Mouse (Mus musculus): Measurements from ENCODE around the gene Rdm1.
"Not testable (repeated sequence)": the region's sequence is repeated elsewhere in the genome, so short reads cannot be mapped to it uniquely, and the experiment has no call there.

The Rdm1 gene

DNA sequence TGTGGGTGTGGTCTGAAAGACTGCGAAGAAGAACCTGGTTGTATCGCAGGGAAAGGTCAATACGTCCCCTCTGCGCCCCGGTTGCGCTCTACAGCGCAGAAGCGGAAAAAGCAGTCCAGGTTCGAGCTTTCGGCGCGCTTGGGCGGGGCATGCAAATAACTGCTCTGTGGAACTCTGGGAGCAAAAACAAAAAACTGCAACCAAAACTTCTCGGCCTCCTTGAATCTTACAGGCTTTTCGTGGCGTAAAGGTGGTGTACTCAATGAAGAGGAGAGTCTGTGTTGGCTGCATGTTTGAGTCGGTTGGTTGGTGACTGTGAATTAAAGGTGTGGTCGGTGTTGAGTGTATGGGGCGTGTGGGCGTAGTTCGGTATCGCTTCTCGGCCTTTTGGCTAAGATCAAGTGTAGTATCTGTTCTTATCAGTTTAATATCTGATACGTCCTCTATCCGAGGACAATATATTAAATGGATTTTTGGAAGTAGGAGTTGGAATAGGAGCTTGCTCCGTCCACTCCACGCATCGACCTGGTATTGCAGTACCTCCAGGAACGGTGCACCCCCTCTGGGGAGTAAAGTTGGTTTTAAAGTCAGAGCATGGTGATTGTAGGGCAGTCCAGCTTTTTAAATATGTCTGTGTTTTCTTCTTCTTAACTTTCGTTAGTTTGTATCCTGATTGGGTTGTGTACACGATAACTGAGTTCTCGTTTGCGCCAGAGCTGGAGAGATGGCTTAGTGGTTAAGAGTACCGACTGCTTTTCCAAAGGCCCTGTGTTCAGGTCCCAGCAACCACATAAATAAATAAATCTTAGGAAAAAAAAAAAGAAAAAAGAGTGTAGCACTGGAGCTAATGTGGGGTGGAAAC is at the start of gene Rdm1:
TSS of gene Rdm1 (plus strand) at position 201 of the 862 bp plus-strand sequence.
- peak; percentile 80 for DNase-seq (ENCODE audit: low read depth)

DNA sequence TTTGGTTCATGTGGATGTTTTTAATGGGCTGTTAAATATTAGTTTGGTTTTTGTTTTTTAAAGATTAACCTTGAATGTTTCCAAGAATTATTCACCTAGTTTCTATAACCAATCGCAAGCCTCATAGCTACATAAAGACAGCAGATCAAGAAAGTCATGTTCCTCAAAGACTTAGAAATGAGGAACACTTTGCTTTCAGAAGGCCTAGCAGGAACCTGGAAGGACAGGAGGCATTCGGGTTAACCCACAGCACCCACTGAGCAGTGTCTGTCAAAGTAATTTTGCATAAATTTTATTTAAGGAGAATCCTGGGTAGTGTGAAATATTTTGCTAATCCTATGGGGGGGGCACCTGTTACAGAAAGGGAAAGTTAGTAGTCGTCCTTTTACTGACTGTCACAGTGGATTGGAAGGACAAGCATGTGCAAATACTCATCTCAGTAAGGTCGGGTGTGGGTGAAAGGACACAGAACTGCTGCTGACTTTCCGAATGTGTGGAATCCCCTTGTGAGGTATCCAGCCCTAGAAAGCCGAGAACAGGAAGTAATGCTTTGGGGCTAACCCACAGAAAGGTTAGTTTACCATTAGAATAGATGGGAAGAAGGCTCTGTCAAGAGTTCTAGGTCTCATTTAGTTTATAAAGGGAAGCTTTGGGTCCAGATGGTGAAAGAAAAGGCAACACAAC is 45.8 kb upstream of the Rdm1 start:
- no peak for DNase-seq (ENCODE audit: low read depth)

DNA sequence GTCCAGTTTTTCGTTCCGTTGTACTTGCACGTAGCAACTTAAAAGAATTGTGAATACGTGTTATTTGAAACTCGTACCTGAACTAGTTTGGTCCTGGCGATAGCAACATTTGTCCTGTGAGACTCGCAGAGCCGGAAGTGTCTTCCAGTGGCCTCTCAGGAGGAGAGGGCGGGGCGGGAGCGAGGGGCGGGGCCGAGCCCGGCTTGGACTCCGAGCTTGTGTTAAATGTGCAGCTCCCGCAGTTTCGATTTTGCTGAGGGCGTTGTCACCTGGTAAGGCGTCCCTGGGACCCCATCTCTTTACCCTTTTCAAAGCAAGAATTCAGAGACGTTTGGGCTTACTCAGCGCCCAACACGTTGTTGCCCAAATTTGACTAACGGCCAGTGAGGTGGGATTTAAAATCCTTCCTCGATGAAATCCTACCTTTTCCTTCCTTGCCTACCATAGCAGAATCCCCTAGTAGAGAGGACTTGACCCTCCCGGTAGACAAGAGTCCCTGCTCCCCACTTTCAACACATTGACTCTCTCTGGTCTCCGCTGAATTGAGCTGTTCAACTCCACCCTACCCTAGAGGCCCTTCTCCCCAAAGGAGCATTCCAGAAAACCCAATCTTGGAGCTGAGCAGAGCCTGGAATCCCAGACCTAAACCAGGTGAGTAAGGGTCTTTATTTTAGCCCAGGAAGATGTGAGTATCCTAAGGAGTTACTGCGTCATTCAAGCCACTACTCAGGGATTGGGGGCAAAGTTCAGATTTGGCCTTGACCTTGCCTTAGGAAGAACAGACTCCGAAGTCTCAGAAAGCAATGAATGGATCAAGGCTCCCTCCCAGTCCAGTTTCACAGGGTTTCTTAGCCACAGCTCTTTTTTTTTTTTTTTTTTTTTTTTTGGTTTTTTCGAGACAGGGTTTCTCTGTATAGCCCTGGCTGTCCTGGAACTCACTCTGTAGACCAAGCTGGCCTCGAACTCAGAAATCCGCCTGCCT is 44.6 kb upstream of the Rdm1 start, which contains the start of gene Tmem106a:
TSS of gene Tmem106a (plus strand) at position 189 of the 982 bp plus-strand sequence.
- DNase-seq (ENCODE audit: low read depth): peak; percentile 73

- DNase-seq (ENCODE audit: low read depth): no peak
These were observed 43.8 kb upstream of the Rdm1 start for GRCm38 (mm10) chr11:101583205-101583604.

- not testable (repeated sequence) for DNase-seq (ENCODE audit: low read depth)
These were observed 42.0 kb upstream of the Rdm1 start for GRCm38 (mm10) chr11:101585031-101585430.

GRCm38 (mm10) chr11:101585805-101586204 is 41.2 kb upstream of the Rdm1 start:
- no peak for DNase-seq (ENCODE audit: low read depth)

DNA sequence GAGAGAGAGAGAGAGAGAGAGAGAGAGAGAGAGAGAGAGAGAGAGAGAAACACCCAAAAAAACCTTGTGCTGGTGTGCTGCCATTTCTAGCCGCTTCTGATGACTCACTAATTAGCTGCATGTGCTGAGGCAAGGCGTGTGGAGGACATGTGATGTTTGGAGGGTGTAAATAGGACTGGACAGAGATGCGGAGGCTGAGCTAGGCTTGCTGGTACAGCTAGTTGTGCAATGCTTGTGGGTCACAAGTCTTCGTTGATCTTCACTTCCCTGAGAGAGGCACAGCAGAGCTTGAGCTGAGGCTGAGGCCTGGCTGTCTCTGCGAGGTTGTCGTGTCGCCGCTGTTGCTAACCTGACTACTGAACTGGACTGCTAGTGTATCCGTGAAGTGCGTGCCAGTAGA is 39.3 kb upstream of the Rdm1 start:
- DNase-seq (ENCODE audit: low read depth): no peak

DNA sequence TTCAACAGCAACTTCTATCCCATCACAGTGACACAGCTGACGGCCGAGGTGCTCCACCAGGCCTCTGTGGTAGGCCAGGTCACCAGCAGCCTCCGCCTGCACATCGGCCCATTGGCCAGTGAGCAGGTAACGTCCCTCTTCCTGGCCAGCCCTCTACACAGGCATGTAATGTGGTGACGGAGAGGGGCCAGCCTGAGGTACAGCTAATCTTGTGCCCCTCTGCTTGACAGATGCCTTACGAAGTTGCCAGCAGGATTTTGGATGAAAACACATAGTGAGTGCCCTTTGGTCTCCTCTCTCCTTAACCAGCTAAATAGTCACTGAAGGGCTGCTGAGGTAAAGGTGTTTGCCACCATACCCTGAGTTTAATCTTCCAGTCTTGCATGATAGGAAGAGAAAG is 38.1 kb upstream of the Rdm1 start:
- DNase-seq (ENCODE audit: low read depth): no peak

DNA sequence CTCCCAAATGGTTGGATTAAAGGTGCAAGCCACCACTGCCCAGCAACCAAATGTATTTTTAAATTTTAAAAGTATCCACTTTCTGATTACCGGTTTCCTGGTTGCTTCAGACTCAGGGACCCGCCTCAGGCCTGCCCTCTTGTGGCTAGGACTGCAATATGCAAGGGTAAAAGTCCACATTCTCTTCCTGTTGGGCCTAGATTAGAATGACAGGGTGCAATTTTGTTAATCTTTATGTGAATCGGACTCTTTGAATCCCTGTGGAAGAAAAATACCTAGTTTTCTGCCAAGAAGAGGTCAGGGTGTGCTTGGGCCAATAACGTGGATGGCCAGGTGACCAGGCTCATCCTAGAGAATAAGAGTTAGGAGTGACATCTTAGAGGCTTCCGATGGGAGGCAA is 37.6 kb upstream of the Rdm1 start:
- peak; percentile 69 for DNase-seq (ENCODE audit: low read depth)

DNA sequence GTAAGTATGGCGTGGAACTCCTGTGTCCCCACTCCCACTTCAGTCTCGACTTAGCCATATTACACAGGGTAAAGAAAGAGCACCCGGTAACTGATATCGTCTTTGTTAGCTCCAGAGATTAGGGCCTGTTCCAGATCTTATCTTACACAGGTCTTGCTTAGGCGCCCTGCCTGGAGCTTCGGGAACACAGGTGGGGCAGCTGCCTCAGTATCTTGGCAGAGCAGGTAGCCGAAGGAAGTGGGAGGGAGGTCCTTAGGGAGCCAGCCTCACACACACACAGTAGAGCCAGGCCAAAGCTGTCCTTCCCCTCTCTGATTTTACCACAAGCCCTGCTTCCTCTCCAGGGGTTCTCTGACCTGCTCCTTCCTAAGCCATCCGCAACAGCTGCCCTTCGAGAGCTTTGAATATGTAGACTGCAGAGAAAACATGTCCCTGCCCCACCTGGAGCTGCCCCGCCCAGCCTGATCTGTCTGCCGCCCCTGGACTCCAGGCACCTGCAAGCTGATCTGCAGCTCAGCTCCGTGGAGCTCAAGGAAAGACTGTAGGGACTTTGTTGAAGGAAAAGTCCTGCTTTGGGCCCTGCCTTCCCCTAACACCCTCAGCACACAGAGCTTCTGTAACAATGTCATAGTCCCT is 36.9 kb upstream of the Rdm1 start:
- no peak for DNase-seq (ENCODE audit: low read depth)

DNA sequence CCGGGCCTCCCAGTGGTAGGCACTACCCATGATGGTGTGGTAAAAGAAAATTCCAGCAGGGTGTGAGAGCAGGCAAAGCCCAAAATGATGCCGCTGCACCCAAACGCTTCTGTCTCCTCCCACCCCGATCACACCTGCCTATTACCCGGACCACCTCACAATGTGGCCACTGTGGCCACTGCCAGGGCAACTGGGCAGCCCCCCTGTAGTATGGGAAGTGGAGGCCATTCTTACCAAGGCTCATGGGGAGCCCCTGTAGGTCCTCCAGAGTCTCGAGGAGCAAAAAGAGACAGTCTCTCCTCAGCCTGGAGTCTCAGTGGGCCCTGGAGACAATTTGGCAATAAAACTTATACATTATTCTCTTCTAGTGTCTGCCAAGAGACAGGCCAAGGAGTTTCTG is 27.8 kb upstream of the Rdm1 start, which contains the start of gene Gm11634:
TSS of gene Gm11634 (minus strand) at position 101 of the 400 bp plus-strand sequence.
- no peak for DNase-seq (ENCODE audit: low read depth)

GRCm38 (mm10) chr11:101602491-101602890 is 24.5 kb upstream of the Rdm1 start:
- DNase-seq (ENCODE audit: low read depth): peak; percentile 90

DNA sequence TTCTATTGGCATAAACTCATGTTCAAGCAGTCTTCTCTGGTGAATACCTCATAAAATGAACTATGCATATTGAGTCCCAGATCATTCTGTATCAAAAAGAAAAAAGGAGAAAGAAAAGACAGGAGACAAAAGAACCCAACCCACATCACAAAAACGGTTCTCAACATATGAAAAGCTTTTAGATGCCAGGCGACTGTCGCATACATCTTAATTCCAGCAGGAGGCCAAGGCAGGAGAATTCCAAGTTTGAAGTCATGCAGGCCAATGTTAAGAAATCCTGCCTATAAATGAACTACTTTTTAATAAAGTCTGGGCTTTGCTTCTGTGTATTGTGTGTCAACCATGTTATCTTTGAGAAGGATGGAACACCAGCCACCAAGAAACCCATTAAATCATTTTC is 22.9 kb upstream of the Rdm1 start:
- no peak for DNase-seq (ENCODE audit: low read depth)

GRCm38 (mm10) chr11:101604531-101605453 is 22.2 kb upstream of the Rdm1 start:
- DNase-seq (ENCODE audit: low read depth): peak; percentile 84

- not testable (repeated sequence) for DNase-seq (ENCODE audit: low read depth)
These were observed 19.9 kb upstream of the Rdm1 start for GRCm38 (mm10) chr11:101607134-101607533.

GRCm38 (mm10) chr11:101610445-101610844 is 16.6 kb upstream of the Rdm1 start:
- DNase-seq (ENCODE audit: low read depth): no peak

GRCm38 (mm10) chr11:101613596-101613995 is 13.4 kb upstream of the Rdm1 start:
- DNase-seq (ENCODE audit: low read depth): no peak

GRCm38 (mm10) chr11:101614116-101614515 is 12.9 kb upstream of the Rdm1 start:
- DNase-seq (ENCODE audit: low read depth): no peak

GRCm38 (mm10) chr11:101615380-101615779 is 11.6 kb upstream of the Rdm1 start:
- DNase-seq (ENCODE audit: low read depth): no peak

GRCm38 (mm10) chr11:101616104-101616503 is 10.9 kb upstream of the Rdm1 start:
- DNase-seq (ENCODE audit: low read depth): no peak

Measured in c-Kit-positive CD71-negative TER-119-negative erythroid progenitor cells, embryonic 14.5 days (primary cell).